Mouse (Mus musculus): ENCODE results near the gene Tbc1d10c. TPM values are rescaled to one million over a fixed set of nuclear protein-coding genes. Genes with fewer than 3 reads are reported as not detected.

Tbc1d10c gene
- total and polyA plus RNA-seq, 3 experiments = 43.5 to 58.5 (median 46.3) TPM

- no peak for DNase-seq (ENCODE audit: extremely low read depth)
- no peak overlapping the region for H3K4me3 ChIP-seq (replicated peaks in 1 of 3; ENCODE audit: low read depth in 2 of 3, low read length in 2 of 3, poor library complexity in 1 of 3)
- no peaks in the 10 kb centered on the region for H3K9me3 ChIP-seq (replicated peaks; ENCODE audit: low read length)
- H3K36me3 ChIP-seq (replicated peaks in 1 of 2; ENCODE audit: control insufficient read depth in 1 of 2, insufficient read depth in 1 of 2, low read length in 1 of 2) = no peaks in the 10 kb centered on the region
- dilution Hi-C loops (cut with MboI; ENCODE audit: extremely low pct_ligation_motif_present, extremely low pct_unique_long_range_greater_than_20kb, low sequenced_read_pairs) (no loop called here), in situ Hi-C loops (cut with MboI; ENCODE audit: low pct_ligation_motif_present, low pct_unique_long_range_greater_than_20kb, low sequenced_read_pairs) (no loop called here)
- H3K27me3 ChIP-seq (replicated peaks) = peaks cover 50% of the 10 kb centered on the region
- peaks cover 10 to 52% of the 10 kb centered on the region in 2 experiments; a peak in 3 of 4 replicates for H3K4me1 ChIP-seq (ENCODE audit: control insufficient read depth in 1 of 2, insufficient read depth in 2 of 2)
- H3K4me2 ChIP-seq (ENCODE audit: insufficient read depth, low read depth, poor library complexity, severe bottlenecking) = no peak overlapping the region
- H3K9ac ChIP-seq (ENCODE audit: insufficient read depth, low read depth) = no peak overlapping the region
- TF ChIP-seq EP300 (IDR thresholded peaks at IDR 0.05; ENCODE audit: low read length) (no peak), ZKSCAN1 (IDR thresholded peaks at IDR 0.05; ENCODE audit: borderline replicate concordance, low read depth, low read length) (no peak), NELFE (IDR thresholded peaks at IDR 0.05; ENCODE audit: low read depth, low read length) (no peak), MXI1 (IDR thresholded peaks at IDR 0.05; ENCODE audit: low read depth, low read length) (no peak), GABPA (IDR thresholded peaks at IDR 0.05; ENCODE audit: insufficient replicate concordance, low read depth, low read length) (no peak), USF1 (IDR thresholded peaks at IDR 0.05; ENCODE audit: low read depth, low read length) (no peak), HCFC1 (IDR thresholded peaks at IDR 0.05; ENCODE audit: low read depth, low read length) (no peak), POLR2A (IDR thresholded peaks at IDR 0.05; ENCODE audit: low read depth, low read length) (no peak), MAFK (IDR thresholded peaks at IDR 0.05; ENCODE audit: insufficient replicate concordance, low read length) (no peak), KAT2A (IDR thresholded peaks at IDR 0.05; ENCODE audit: insufficient replicate concordance, low read length) (no peak), E2F4 (IDR thresholded peaks at IDR 0.05; ENCODE audit: insufficient replicate concordance, low read depth, low read length) (no peak), SIN3A (IDR thresholded peaks at IDR 0.05; ENCODE audit: low read length) (no peak), MYC (IDR thresholded peaks at IDR 0.05; ENCODE audit: low read depth, low read length) (no peak), CHD1 (IDR thresholded peaks at IDR 0.05; ENCODE audit: low read depth, low read length) (no peak), ZC3H11A (IDR thresholded peaks at IDR 0.05; ENCODE audit: low read depth, low read length) (no peak), BHLHE40 (IDR thresholded peaks at IDR 0.05; ENCODE audit: low read depth, low read length) (no peak)
- H3K27ac ChIP-seq (ENCODE audit: insufficient read depth, low read depth) = no peak overlapping the region
- H3K79me2 ChIP-seq (replicated peaks; ENCODE audit: control insufficient read depth, extremely low read depth, insufficient read depth, poor library complexity, severe bottlenecking) = no peaks in the 10 kb centered on the region
These were observed 26.1 kb upstream of the Tbc1d10c start for GRCm38 (mm10) chr19:4217140-4217539.

- in situ Hi-C loops (cut with MboI; ENCODE audit: low pct_ligation_motif_present, low pct_unique_long_range_greater_than_20kb, low sequenced_read_pairs) = no loop called here
- no peak overlapping the region for H3K9ac ChIP-seq (ENCODE audit: insufficient read depth, low read depth)
These were observed 25.1 kb upstream of the Tbc1d10c start for GRCm38 (mm10) chr19:4216041-4216685.

More at GRCm38 (mm10) chr19:4216041-4216685, 25.1 kb upstream of the Tbc1d10c start:
- no peaks in the 10 kb centered on the region for H3K79me2 ChIP-seq (replicated peaks; ENCODE audit: control insufficient read depth, extremely low read depth, insufficient read depth, poor library complexity, severe bottlenecking)
- H3K4me1 ChIP-seq (ENCODE audit: control insufficient read depth in 1 of 2, insufficient read depth in 2 of 2) = peaks cover 10 to 43% of the 10 kb centered on the region in 2 experiments; a peak in 3 of 4 replicates
- DNase-seq (ENCODE audit: extremely low read depth) = no peak
- H3K27ac ChIP-seq (ENCODE audit: insufficient read depth, low read depth) = no peak overlapping the region
- H3K27me3 ChIP-seq (replicated peaks) = peaks cover 58% of the 10 kb centered on the region
- no peak overlapping the region for H3K4me2 ChIP-seq (ENCODE audit: insufficient read depth, low read depth, poor library complexity, severe bottlenecking)
- no peak overlapping the region for H3K4me3 ChIP-seq (replicated peaks in 1 of 3; ENCODE audit: low read depth in 2 of 3, low read length in 2 of 3, poor library complexity in 1 of 3)
- TF ChIP-seq CHD1 (IDR thresholded peaks at IDR 0.05; ENCODE audit: low read depth, low read length) (no peak), MAFK (IDR thresholded peaks at IDR 0.05; ENCODE audit: insufficient replicate concordance, low read length) (no peak), ZKSCAN1 (IDR thresholded peaks at IDR 0.05; ENCODE audit: borderline replicate concordance, low read depth, low read length) (no peak), SIN3A (IDR thresholded peaks at IDR 0.05; ENCODE audit: low read length) (no peak), JUN (IDR thresholded peaks at IDR 0.05; ENCODE audit: insufficient read depth, low read depth, low read length) (no peak), CHD2 (IDR thresholded peaks at IDR 0.05; ENCODE audit: low read length) (no peak), MEF2A (IDR thresholded peaks at IDR 0.05; ENCODE audit: borderline replicate concordance, low read depth, low read length) (no peak), NELFE (IDR thresholded peaks at IDR 0.05; ENCODE audit: low read depth, low read length) (no peak), RCOR1 (conservative IDR thresholded peaks at IDR 0.05; ENCODE audit: low read depth, low read length) (no peak), ZMIZ1 (IDR thresholded peaks at IDR 0.05; ENCODE audit: low read depth, low read length) (no peak)
- dilution Hi-C loops (cut with MboI; ENCODE audit: extremely low pct_ligation_motif_present, extremely low pct_unique_long_range_greater_than_20kb, low sequenced_read_pairs) = no loop called here
- no peaks in the 10 kb centered on the region for H3K9me3 ChIP-seq (replicated peaks; ENCODE audit: low read length)
- no peaks in the 10 kb centered on the region for H3K36me3 ChIP-seq (replicated peaks in 1 of 2; ENCODE audit: control insufficient read depth in 1 of 2, insufficient read depth in 1 of 2, low read length in 1 of 2)
